Mouse (Mus musculus) limb, embryonic 14.5 days (tissue): Measurements from ENCODE around the gene Dcpp3. TPM values are rescaled to one million over a fixed set of nuclear protein-coding genes. Genes with fewer than 3 reads are reported as not detected.
"Not testable (repeated sequence)": the region's sequence is repeated elsewhere in the genome, so short reads cannot be mapped to it uniquely, and the experiment has no call there.

Experiments used
- ATAC-seq: fragments of 200-750 bp; cut with Nextera tagmentation; 2 replicates; pipeline ENCODE4 v1.8.0; 2017; ENCODE audit warnings: low read depth, moderate number of reproducible peaks, moderate TSS enrichment; ENCODE audit not compliant: low FRiP score
- DNase-seq: peaks from one replicate; pipeline ENCODE4 v3.0.0-alpha.2; 2015; ENCODE audit warnings: low spot score
- H3K27ac ChIP-seq: fragments of 300-500 bp; sonication (generic); replicated peaks from 2 replicates; pipeline ENCODE4 v1.5.1; 2014; ENCODE audit warnings: low read depth, mild to moderate bottlenecking, low read length, moderate library complexity, mixed read lengths
- H3K27me3 ChIP-seq: fragments of 300-500 bp; sonication (generic); 2 replicates; pipeline ENCODE4 v1.6.1; 2014; ENCODE audit warnings: low read length, mixed read lengths; ENCODE audit not compliant: control insufficient read depth, insufficient read depth
- H3K36me3 ChIP-seq: fragments of 300-500 bp; sonication (generic); 2 replicates; pipeline ENCODE4 v1.6.1; 2014; ENCODE audit warnings: mild to moderate bottlenecking, low read length, moderate library complexity, mixed read lengths; ENCODE audit not compliant: control insufficient read depth, insufficient read depth
- H3K4me1 ChIP-seq: fragments of 300-500 bp; sonication (generic); 2 replicates; pipeline ENCODE4 v1.6.1; 2014; ENCODE audit warnings: antibody characterized with exemption, low read length, mixed read lengths; ENCODE audit not compliant: control insufficient read depth, insufficient read depth
- H3K4me2 ChIP-seq: fragments of 300-500 bp; sonication (generic); replicated peaks from 2 replicates; pipeline ENCODE4 v1.6.1; 2014; ENCODE audit warnings: low read depth, mild to moderate bottlenecking, low read length, moderate library complexity; ENCODE audit not compliant: severe bottlenecking
- H3K4me3 ChIP-seq: fragments of 300-500 bp; sonication (generic); replicated peaks from 2 replicates; pipeline ENCODE4 v1.5.1; 2014; ENCODE audit warnings: low read length
- H3K9ac ChIP-seq: fragments of 300-500 bp; sonication (generic); 2 replicates; pipeline ENCODE4 v1.6.1; 2014; ENCODE audit warnings: mild to moderate bottlenecking, low read depth, low read length, moderate library complexity; ENCODE audit not compliant: severe bottlenecking
- H3K9me3 ChIP-seq: fragments of 300-500 bp; sonication (generic); 2 replicates; pipeline ENCODE4 v1.6.1; 2016; ENCODE audit warnings: low read length; ENCODE audit not compliant: control insufficient read depth
- POLR2A ChIP-seq: fragments of 200-500 bp; IDR thresholded peaks from 2 replicates; pipeline ENCODE4 v1.8.0; 2012; ENCODE audit warnings: inconsistent platforms, mild to moderate bottlenecking, moderate library complexity, borderline replicate concordance; ENCODE audit not compliant: insufficient read depth, insufficient read length; ENCODE audit errors: extremely low read depth
- WGBS: fragments of 180-500 bp; shearing (Covaris S2); extraction: QIAGEN DNeasy Blood & Tissue Kit; methylation state at CpG from one replicate; pipeline ENCODE4 v1.1.7; 2014; 5-methylcytosine and 5-hydroxymethylcytosine counted together
- polyA plus RNA-seq, 2 experiments: library from polyadenylated mRNA; depleted of rRNA in 1 of 2; stranded (reverse) in 1 of 2; unstranded in 1 of 2; fragments of >200 nt; fragmentation: Nextera tagmentation in 1 of 2; extraction: Ambion mirVana in 1 of 2; gene quantifications; 2 replicates each; pipeline versions ENCODE4 v1.2.1 to v1.2.3; 2012 to 2014

The Dcpp3 gene
- polyA plus RNA-seq (2012; rRNA removed) (not detected in 2 replicates), polyA plus RNA-seq (2014; fragmentation: Nextera tagmentation; extraction: Ambion mirVana) (not detected in 2 replicates)

GRCm38 (mm10) chr17:23917158-23917557 is at the start of gene Dcpp3:
Dcpp3 (plus strand) TSS chr17:23917458.
- DNase-seq, H3K9ac ChIP-seq, H3K4me2 ChIP-seq, H3K27ac ChIP-seq, H3K9me3 ChIP-seq, H3K4me3 ChIP-seq, ATAC-seq, H3K27me3 ChIP-seq, H3K4me1 ChIP-seq, H3K36me3 ChIP-seq: not testable (repeated sequence)
- 70% methylated on average over 3 of the region's 4 CpGs for WGBS

GRCm38 (mm10) chr17:23867756-23868155 is 49.5 kb upstream of the Dcpp3 start, which contains the start of gene Prss21:
Prss21 (plus strand) TSS chr17:23868056.
- H3K4me3 ChIP-seq = no peak within 1 kb of the TSS
- H3K9ac ChIP-seq = no peak within 1 kb of the TSS
- no peak for TF ChIP-seq POLR2A
- H3K27me3 ChIP-seq = no peaks in the 10 kb centered on the region
- no peaks in the 10 kb centered on the region for H3K9me3 ChIP-seq
- H3K4me1 ChIP-seq = no peaks in the 10 kb centered on the region
- no peak within 1 kb of the TSS for H3K4me2 ChIP-seq
- no peaks in the 10 kb centered on the region for H3K36me3 ChIP-seq
- no peak within 1 kb of the TSS for H3K27ac ChIP-seq
- no peak for ATAC-seq
- no peak for DNase-seq
- 87% methylated on average over 15 of the region's 15 CpGs for WGBS

- no peaks in the 10 kb centered on the region for H3K27me3 ChIP-seq
- H3K36me3 ChIP-seq = no peaks in the 10 kb centered on the region
- no peaks in the 10 kb centered on the region for H3K4me1 ChIP-seq
- WGBS = 83% methylated on average over 11 of the region's 11 CpGs
- no peak for TF ChIP-seq POLR2A
- no peak overlapping the region for H3K9ac ChIP-seq
- no peak for DNase-seq
- no peak overlapping the region for H3K27ac ChIP-seq
- ATAC-seq = no peak
- no peak overlapping the region for H3K4me2 ChIP-seq
- no peak overlapping the region for H3K4me3 ChIP-seq
- no peaks in the 10 kb centered on the region for H3K9me3 ChIP-seq
Measured at GRCm38 (mm10) chr17:23868513-23868912, 48.7 kb upstream of the Dcpp3 start.

GRCm38 (mm10) chr17:23873884-23874856 is 43.1 kb upstream of the Dcpp3 start:
- H3K27me3 ChIP-seq = no peaks in the 10 kb centered on the region
- H3K9ac ChIP-seq = no peak overlapping the region
- H3K4me1 ChIP-seq = no peaks in the 10 kb centered on the region
- H3K9me3 ChIP-seq = no peaks in the 10 kb centered on the region
- no peak overlapping the region for H3K4me3 ChIP-seq
- DNase-seq (peak; percentile 63), ATAC-seq (peak; percentile 47)
- H3K27ac ChIP-seq = no peak overlapping the region
- TF ChIP-seq POLR2A = no peak
- H3K36me3 ChIP-seq = no peaks in the 10 kb centered on the region
- WGBS = 47% methylated on average over 8 of the region's 8 CpGs
- H3K4me2 ChIP-seq = no peak overlapping the region

GRCm38 (mm10) chr17:23876741-23877140 is 40.5 kb upstream of the Dcpp3 start:
- H3K27me3 ChIP-seq = no peaks in the 10 kb centered on the region
- H3K4me1 ChIP-seq = no peaks in the 10 kb centered on the region
- no peaks in the 10 kb centered on the region for H3K36me3 ChIP-seq
- ATAC-seq (no peak), DNase-seq (no peak)
- WGBS = 45% methylated on average over 3 of the region's 3 CpGs
- H3K4me3 ChIP-seq = no peak overlapping the region
- H3K4me2 ChIP-seq = no peak overlapping the region
- TF ChIP-seq POLR2A = no peak
- no peaks in the 10 kb centered on the region for H3K9me3 ChIP-seq
- no peak overlapping the region for H3K9ac ChIP-seq
- no peak overlapping the region for H3K27ac ChIP-seq
